Mouse (Mus musculus) lung, postnatal 25 days (tissue): ENCODE measurements at regions not wholly inside any gene's neighbourhood (a gene's known extent, or its start where the extent isn't known, plus 50 kb on each side); places are given as distances from the start of the nearest gene placed in this dataset.

Experiments used
- DNase-seq: peaks from one replicate; pipeline ENCODE4 v3.0.0; 2022; ENCODE audit warnings: low spot score

- DNase-seq: no peak
Measured at GRCm38 (mm10) chr11:38886466-38886865, 1650.7 kb upstream of the Tenm2 start.

- DNase-seq: no peak
Measured at GRCm38 (mm10) chr11:38861622-38862345, 1626.0 kb upstream of the Tenm2 start.

DNA sequence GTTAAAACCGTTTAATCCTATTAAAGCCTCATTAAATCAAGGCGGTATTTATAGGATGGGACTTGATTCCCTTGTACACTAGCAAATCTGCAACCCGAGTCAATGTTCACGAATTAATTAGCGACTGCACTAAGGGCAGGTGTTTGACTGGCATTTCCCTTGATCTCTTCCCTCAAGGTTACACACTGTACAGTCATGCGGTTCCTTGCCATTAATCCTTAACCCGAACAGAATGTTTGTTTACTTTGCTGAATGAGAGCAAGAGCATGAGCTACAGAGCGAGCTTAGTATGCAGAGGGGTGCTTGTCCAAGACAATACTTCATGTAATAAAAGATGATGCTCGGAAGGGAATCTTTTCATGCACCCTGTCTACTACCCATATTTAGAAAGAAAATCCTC, 1620.9 kb upstream of the Tenm2 start:
- DNase-seq: no peak

GRCm38 (mm10) chr11:38829148-38829547, 1593.4 kb upstream of the Tenm2 start:
- no peak for DNase-seq

- no peak for DNase-seq
Measured at GRCm38 (mm10) chr11:38828375-38828774, 1592.6 kb upstream of the Tenm2 start.

DNA sequence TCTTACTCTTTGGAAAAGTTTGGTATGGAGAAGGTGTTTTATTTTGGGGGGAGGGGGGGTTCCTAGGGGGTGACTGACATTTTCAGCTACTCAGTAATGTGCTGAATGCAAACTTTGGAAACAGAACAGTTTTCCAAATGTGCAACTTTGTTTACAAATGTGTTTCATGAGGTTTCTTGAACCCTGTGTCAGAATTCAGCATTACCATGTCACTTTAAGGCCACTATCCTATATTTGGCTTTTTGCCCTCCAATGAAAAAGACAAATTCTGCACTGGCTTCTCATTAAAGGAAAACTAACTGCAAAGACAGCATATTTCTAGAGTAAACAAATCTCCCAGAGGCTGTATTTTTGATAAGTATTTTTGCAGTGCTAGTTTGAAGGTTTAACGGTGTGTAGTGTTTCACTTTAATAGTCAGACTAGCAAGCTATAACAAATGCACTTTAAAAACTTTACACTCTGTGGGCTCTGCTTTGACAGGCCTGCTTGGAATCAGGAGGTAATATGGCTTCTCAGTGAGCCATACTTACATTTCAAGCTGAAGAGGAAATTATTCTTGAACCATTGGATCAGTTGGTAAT, 1589.5 kb upstream of the Tenm2 start:
- no peak for DNase-seq

GRCm38 (mm10) chr11:38818141-38818540, 1582.4 kb upstream of the Tenm2 start:
- DNase-seq: no peak

DNA sequence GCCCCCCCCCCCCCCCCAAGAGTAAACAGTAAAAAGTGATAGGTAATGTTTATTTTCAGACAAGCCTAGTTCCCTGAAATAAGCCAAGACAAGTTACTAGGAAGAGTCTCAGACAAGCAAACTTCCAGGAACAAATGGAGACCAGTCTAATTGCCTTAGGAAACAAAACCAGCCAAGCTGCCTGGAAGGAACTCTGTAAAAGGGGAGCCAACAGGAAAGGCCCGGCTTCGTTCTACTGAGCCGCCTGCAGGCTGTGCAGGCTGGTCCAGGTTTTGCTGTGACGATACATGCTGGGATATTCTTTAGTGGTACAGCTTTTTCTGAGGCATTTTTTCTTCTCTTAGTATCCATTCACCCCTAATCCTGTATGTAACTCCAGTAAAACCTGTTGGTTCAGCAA, 1547.8 kb upstream of the Tenm2 start:
- no peak for DNase-seq

- DNase-seq: no peak
Measured at GRCm38 (mm10) chr11:38779585-38779984, 1543.8 kb upstream of the Tenm2 start.

GRCm38 (mm10) chr11:38762241-38762640, 1526.5 kb upstream of the Tenm2 start:
- DNase-seq: no peak

GRCm38 (mm10) chr11:38747549-38747948, 1511.8 kb upstream of the Tenm2 start:
- DNase-seq: peak; percentile 11

DNA sequence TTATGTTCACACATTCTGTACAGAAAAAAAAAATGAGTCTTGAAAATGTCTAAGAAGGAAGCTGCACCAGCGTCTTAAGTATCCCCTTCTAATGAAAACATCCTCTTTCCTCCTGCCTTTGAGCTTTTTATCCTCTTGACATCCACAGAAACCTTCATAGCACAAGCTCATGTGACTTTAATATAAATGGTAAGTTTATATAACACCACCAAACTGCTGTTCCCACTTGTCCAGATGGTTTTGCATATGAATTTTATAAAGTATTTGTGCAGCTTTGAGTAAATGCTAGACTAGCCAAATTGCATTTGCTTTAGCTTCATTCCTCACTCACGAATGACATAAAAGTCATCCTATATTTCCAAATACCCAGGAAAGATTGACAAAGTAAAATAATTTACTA, 1493.3 kb upstream of the Tenm2 start:
- DNase-seq: no peak

GRCm38 (mm10) chr11:38715697-38716096, 1479.9 kb upstream of the Tenm2 start:
- DNase-seq: no peak

DNA sequence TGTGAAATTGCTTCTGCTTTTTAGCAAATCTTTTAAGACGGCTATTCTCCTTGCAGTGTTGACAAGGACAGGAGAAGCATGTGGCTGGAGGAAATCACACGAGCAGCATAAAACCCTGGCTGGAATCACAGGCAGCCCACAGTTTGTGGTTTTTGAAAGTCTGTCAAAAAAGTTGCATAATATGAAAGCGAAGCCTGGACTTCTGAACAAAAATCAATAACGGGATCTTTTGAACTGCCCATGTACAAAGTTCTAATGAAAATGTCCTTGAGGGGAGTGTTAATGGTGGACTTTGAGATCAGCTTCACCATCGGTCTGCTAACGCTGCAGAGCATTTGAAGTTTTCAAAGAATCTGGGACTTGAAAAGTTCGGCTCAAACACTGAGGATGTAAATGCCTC, 1445.5 kb upstream of the Tenm2 start:
- no peak for DNase-seq

GRCm38 (mm10) chr11:38673367-38674056, 1437.7 kb upstream of the Tenm2 start:
- no peak for DNase-seq
